Mouse (Mus musculus): Measurements from ENCODE around the gene Astn1.

GRCm38 (mm10) chr1:158575997-158576396, 213.9 kb downstream of the Astn1 start:
- TF ChIP-seq POLR2A (IDR thresholded peaks at IDR 0.05; ENCODE audit: control insufficient read depth, low read depth, low read length) (no peak), CTCF (IDR thresholded peaks at IDR 0.05; ENCODE audit: control insufficient read depth, insufficient read depth, insufficient replicate concordance, low read depth, low read length) (no peak)
